Mouse (Mus musculus) liver, embryonic 14.5 days (tissue): ENCODE results near the gene 4933428G20Rik. TPM values are rescaled to one million over a fixed set of nuclear protein-coding genes. Genes with fewer than 3 reads are reported as not detected.

Experiments
- ATAC-seq: fragments of 200-750 bp; cut with Nextera tagmentation; 2 replicates; pipeline ENCODE4 v1.8.0; 2017; ENCODE audit warnings: moderate number of reproducible peaks, mild to moderate bottlenecking, moderate library complexity; ENCODE audit not compliant: insufficient read depth
- DNase-seq, 3 experiments: peaks; one replicate each; pipeline ENCODE4 v3.0.0-alpha.2; 2012 to 2013; ENCODE audit warnings: low read depth in 3 of 3, low spot score in 3 of 3
- H3K27ac ChIP-seq: fragments of 300-500 bp; sonication (generic); 2 replicates; pipeline ENCODE4 v1.5.1; 2014; ENCODE audit warnings: moderate library complexity, mild to moderate bottlenecking, control low read depth, inconsistent platforms
- H3K27me3 ChIP-seq: fragments of 300-500 bp; sonication (generic); 2 replicates; pipeline ENCODE4 v1.6.1; 2014; ENCODE audit warnings: mild to moderate bottlenecking, low read length, moderate library complexity; ENCODE audit not compliant: control insufficient read depth, insufficient read depth
- H3K36me3 ChIP-seq: fragments of 300-500 bp; sonication (generic); replicated peaks from 2 replicates; pipeline ENCODE4 v1.6.1; 2014; ENCODE audit warnings: low read depth; ENCODE audit not compliant: control insufficient read depth, insufficient read depth
- H3K4me1 ChIP-seq, 2 experiments: fragments of 200-500 bp in 1 of 2; fragments of 300-500 bp in 1 of 2; sonication (generic) in 1 of 2; replicated peaks; 2 replicates each; pipeline ENCODE4 v1.6.1; 2012 to 2014; ENCODE audit warnings: antibody characterized with exemption in 1 of 2, inconsistent platforms in 1 of 2, low read length in 1 of 2; ENCODE audit not compliant: control insufficient read depth in 2 of 2, insufficient read depth in 2 of 2
- H3K4me2 ChIP-seq: fragments of 300-500 bp; sonication (generic); 2 replicates; pipeline ENCODE4 v1.6.1; 2014; ENCODE audit warnings: low read depth, mild to moderate bottlenecking, control low read depth, moderate library complexity
- H3K4me3 ChIP-seq, 2 experiments: fragments of 200-500 bp in 1 of 2; fragments of 300-500 bp in 1 of 2; sonication (generic) in 1 of 2; 2 replicates each; pipeline ENCODE4 v1.5.1; 2012 to 2014; ENCODE audit warnings: low read depth in 2 of 2, low read length in 2 of 2, mild to moderate bottlenecking in 2 of 2, control low read depth in 1 of 2, inconsistent platforms in 1 of 2, moderate library complexity in 1 of 2; ENCODE audit not compliant: insufficient read depth in 1 of 2
- H3K9ac ChIP-seq: fragments of 300-500 bp; sonication (generic); replicated peaks from 2 replicates; pipeline ENCODE4 v1.6.1; 2014; ENCODE audit warnings: mild to moderate bottlenecking, control low read depth, moderate library complexity
- H3K9me3 ChIP-seq: fragments of 300-500 bp; sonication (generic); 2 replicates; pipeline ENCODE4 v1.6.1; 2016; ENCODE audit warnings: low read length, mixed read lengths; ENCODE audit not compliant: control insufficient read depth
- CTCF ChIP-seq: IDR thresholded peaks from 2 replicates; pipeline ENCODE4 v1.5.1; 2016; ENCODE audit warnings: antibody characterized with exemption, low read depth, control low read depth
- EP300 ChIP-seq: IDR thresholded peaks from 2 replicates; pipeline ENCODE4 v1.6.1; 2016; ENCODE audit warnings: antibody characterized with exemption, low read depth
- WGBS: fragments of 180-500 bp; shearing (Covaris S2); extraction: QIAGEN DNeasy Blood & Tissue Kit; methylation state at CpG from one replicate; pipeline ENCODE4 v1.1.7; 2014; ENCODE audit not compliant: insufficient replicate concordance; 5-methylcytosine and 5-hydroxymethylcytosine counted together
- polyA plus RNA-seq, 2 experiments: library from polyadenylated mRNA; depleted of rRNA in 1 of 2; stranded (reverse) in 1 of 2; unstranded in 1 of 2; fragments of >200 nt; fragmentation: Nextera tagmentation in 1 of 2; extraction: Ambion mirVana in 1 of 2; gene quantifications; 2 replicates each; pipeline versions ENCODE4 v1.2.1 to v1.2.3; 2012 to 2014

4933428G20Rik gene
- polyA plus RNA-seq, 2 experiments, result 0.02 TPM; not detected in 1

DNA sequence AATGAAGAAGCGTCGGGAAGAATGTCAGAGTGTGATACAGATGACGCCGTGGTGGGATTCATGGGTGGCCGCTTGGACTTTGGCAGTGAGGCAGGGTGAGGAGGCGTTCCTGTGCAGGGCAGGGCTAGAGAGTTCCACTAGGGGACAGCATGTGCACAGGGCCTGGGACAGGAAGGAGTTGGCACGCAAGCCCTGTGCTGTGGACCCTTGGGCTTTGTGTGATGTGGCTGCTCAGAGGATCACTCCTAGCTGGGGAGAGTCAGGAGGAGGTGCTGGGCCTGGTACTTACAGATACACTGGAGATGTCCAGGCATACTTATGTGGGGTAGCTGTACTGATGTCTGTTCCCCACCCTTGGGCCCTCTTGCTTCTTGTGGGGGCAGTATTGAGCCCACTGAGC is 30.3 kb downstream of the 4933428G20Rik start:
- no peak overlapping the region for H3K27ac ChIP-seq
- no peaks in the 10 kb centered on the region for H3K4me1 ChIP-seq
- H3K9ac ChIP-seq, result no peak overlapping the region
- peaks cover 97% of the 10 kb centered on the region for H3K36me3 ChIP-seq
- WGBS, result 92% methylated on average over 7 of the region's 7 CpGs
- no peaks in the 10 kb centered on the region for H3K27me3 ChIP-seq
- ATAC-seq (no peak), DNase-seq (no peak)
- no peak overlapping the region for H3K4me3 ChIP-seq
- H3K4me2 ChIP-seq, result no peak overlapping the region
- no peaks in the 10 kb centered on the region for H3K9me3 ChIP-seq
- TF ChIP-seq EP300, result no peak
- TF ChIP-seq CTCF, result peak; percentile 32; the same call in 1 of the 2 replicates

DNA sequence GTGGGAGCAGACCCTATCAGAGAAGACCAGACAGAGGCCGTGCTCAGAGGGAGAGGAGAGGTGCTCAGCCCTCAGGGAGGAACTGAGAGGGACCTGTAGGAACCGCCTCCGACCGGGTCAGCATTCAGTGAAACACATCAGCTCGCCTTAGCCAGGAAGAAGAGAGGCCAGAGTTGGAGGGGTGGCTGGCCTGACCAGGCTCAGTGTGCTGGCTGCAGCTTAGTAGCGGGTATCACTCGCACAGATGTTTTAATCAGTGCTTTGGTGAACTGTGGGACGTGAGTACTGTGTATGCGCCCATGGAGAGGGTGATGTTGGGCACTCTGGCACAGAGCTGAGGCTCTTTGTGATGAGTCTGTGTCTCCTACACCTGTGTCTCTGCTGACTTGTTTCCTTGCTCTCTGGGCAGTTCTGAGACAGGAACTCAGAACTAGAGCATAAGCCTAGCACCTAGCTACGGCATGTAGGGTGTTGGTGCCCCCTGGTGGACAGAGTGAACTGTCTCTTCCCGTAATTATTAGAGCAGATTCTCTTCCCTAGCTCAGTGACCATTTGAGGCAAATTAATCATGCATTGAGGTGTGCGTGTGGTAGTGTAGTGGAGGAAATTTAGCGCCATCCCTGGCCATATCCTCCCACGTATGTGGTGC is 31.4 kb downstream of the 4933428G20Rik start:
- H3K27ac ChIP-seq, result no peak overlapping the region
- no peak overlapping the region for H3K4me3 ChIP-seq
- H3K4me2 ChIP-seq, result no peak overlapping the region
- no peak overlapping the region for H3K9ac ChIP-seq
- DNase-seq (peak; percentile 64 to 69 (median 65)), ATAC-seq (peak; percentile 60)
- peaks cover 97% of the 10 kb centered on the region for H3K36me3 ChIP-seq
- peak; percentile 98 for TF ChIP-seq CTCF
- no peak for TF ChIP-seq EP300
- H3K9me3 ChIP-seq, result no peaks in the 10 kb centered on the region
- H3K27me3 ChIP-seq, result no peaks in the 10 kb centered on the region
- H3K4me1 ChIP-seq, result no peaks in the 10 kb centered on the region
- WGBS, result 57% methylated on average over 14 of the region's 14 CpGs

DNA sequence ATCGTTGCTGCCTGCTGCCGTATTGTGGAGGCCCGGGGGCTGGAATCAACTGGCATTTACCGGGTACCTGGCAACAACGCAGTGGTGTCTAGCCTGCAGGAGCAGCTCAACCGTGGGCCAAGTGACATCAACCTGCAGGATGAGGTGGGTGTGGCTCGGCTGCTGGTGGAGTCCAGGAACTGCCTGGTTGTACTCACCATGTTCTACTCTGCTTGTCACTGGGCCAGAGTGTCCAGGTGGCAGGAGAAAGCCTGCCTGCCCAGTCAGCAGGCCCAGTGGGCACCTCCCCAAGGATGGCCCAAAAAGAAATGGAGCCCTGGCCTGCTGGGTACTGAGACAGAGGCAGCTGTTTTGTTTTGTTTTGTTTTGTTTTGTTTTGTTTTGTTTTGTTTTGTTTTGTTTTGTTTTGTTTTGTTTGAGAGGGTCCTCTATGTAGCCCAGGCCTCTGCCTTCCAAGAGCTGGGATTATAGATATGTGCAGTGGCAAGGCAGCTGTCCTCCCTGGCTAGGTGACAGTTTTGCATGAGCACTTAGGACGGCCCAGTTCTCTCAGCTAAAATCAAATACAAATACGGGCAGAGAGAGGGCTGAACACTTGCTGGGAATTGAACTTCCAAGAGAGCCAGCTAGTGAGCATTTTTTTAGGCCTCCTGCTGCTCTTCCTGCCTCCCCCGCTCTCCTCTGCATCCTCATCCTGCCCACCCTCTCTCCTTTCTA is 33.5 kb downstream of the 4933428G20Rik start:
- H3K36me3 ChIP-seq, result peaks cover 97% of the 10 kb centered on the region

DNA sequence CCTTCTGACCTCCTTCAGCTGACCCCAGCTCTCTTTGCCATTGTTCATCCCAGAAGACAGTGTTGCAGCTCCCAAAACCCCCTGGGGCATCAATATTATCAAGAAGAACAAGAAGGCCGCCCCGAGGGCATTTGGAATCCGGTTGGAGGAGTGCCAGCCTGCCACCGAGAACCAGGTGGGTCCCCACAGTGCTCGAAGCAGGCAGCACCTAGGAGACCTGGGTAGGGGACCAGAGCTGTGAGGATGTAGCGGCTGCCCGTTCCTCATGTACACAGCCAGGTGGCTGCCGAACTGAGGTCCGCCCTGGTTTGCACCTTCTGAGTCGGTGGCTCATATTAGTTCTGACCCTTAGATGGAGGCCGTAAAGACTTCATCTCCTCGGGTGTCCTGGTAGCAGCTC is 34.2 kb downstream of the 4933428G20Rik start:
- H3K27me3 ChIP-seq, result no peaks in the 10 kb centered on the region
- no peak overlapping the region for H3K27ac ChIP-seq
- H3K4me1 ChIP-seq, result no peaks in the 10 kb centered on the region
- H3K4me2 ChIP-seq, result no peak overlapping the region
- TF ChIP-seq EP300 (no peak), CTCF (no peak)
- H3K4me3 ChIP-seq, result no peak overlapping the region
- H3K9me3 ChIP-seq, result no peaks in the 10 kb centered on the region
- 92% methylated on average over 12 of the region's 12 CpGs for WGBS
- peaks cover 97% of the 10 kb centered on the region for H3K36me3 ChIP-seq
- DNase-seq, result no peak
- no peak overlapping the region for H3K9ac ChIP-seq
- ATAC-seq, result no peak

More for the DNA sequence above, 33.5 kb downstream of the 4933428G20Rik start:
- Histone ChIP-seq H3K4me3 (no peak overlapping the region), H3K9me3 (no peaks in the 10 kb centered on the region), H3K4me2 (no peak overlapping the region), H3K27ac (no peak overlapping the region), H3K9ac (no peak overlapping the region), H3K4me1 (no peaks in the 10 kb centered on the region), H3K27me3 (no peaks in the 10 kb centered on the region)
- WGBS, result 88% methylated on average over 10 of the region's 10 CpGs
- ATAC-seq (no peak), DNase-seq (no peak)
- no peak for TF ChIP-seq CTCF
- TF ChIP-seq EP300, result no peak

DNA sequence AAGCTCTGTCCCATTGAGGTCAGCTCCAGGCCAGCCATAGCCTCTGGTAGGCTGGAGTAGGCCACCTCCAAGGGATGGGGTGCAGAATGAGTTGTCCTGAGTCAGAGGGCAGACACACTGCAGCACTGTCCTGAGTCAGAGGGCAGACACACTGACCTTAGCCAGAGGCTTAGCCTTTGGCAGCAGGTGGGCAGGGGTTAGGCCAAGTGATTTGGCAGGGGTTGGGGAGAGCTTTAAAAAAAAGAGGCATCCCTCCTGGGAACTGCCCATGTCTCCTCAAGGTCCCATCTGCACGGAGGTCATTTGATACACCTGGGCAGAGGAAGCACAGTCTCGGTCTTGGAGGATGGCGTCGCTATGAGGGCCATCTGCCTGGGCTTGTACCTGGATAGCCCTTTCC is 36.1 kb downstream of the 4933428G20Rik start:
- DNase-seq (no peak), ATAC-seq (no peak)
- Histone ChIP-seq H3K4me3 (no peak overlapping the region), H3K9me3 (no peaks in the 10 kb centered on the region), H3K27ac (no peak overlapping the region), H3K36me3 (peaks cover 96% of the 10 kb centered on the region), H3K27me3 (no peaks in the 10 kb centered on the region), H3K9ac (no peak overlapping the region), H3K4me2 (no peak overlapping the region), H3K4me1 (no peaks in the 10 kb centered on the region)
- 93% methylated on average over 4 of the region's 4 CpGs for WGBS
- TF ChIP-seq EP300 (no peak), CTCF (no peak)
